Mouse (Mus musculus): ENCODE measurements around the gene Tns1. TPM values are rescaled to one million over a fixed set of nuclear protein-coding genes. Genes with fewer than 3 reads are reported as not detected.

Gene Tns1
- total and polyA plus RNA-seq, 3 experiments, result 0.40 to 3.6 (median 0.89) TPM

GRCm38 (mm10) chr1:74066576-74066975 lies 57.7 kb downstream of the Tns1 start:
- Histone ChIP-seq H3K4me2 (ENCODE audit: insufficient read depth, low read depth, poor library complexity, severe bottlenecking) (no peak overlapping the region), H3K9me3 (replicated peaks; ENCODE audit: low read length) (no peaks in the 10 kb centered on the region), H3K79me2 (replicated peaks; ENCODE audit: control insufficient read depth, extremely low read depth, insufficient read depth, poor library complexity, severe bottlenecking) (no peaks in the 10 kb centered on the region), H3K36me3 (replicated peaks in 1 of 2; ENCODE audit: control insufficient read depth in 1 of 2, insufficient read depth in 1 of 2, low read length in 1 of 2) (no peaks in the 10 kb centered on the region), H3K27me3 (replicated peaks) (peaks cover 17% of the 10 kb centered on the region), H3K4me1 (ENCODE audit: control insufficient read depth in 1 of 2, insufficient read depth in 2 of 2) (no peaks in the 10 kb centered on the region), H3K9ac (ENCODE audit: insufficient read depth, low read depth) (no peak overlapping the region), H3K4me3 (replicated peaks in 1 of 3; ENCODE audit: low read depth in 2 of 3, low read length in 2 of 3, poor library complexity in 1 of 3) (no peak overlapping the region), H3K27ac (ENCODE audit: insufficient read depth, low read depth) (no peak overlapping the region)
- dilution Hi-C loops (cut with MboI; ENCODE audit: extremely low pct_ligation_motif_present, extremely low pct_unique_long_range_greater_than_20kb, low sequenced_read_pairs) (no loop called here), in situ Hi-C loops (cut with MboI; ENCODE audit: low pct_ligation_motif_present, low pct_unique_long_range_greater_than_20kb, low sequenced_read_pairs) (no loop called here)
- DNase-seq (ENCODE audit: extremely low read depth), result no peak
- TF ChIP-seq POLR2AphosphoS2 (IDR thresholded peaks at IDR 0.05; ENCODE audit: low read depth, low read length), result no peak
- TF ChIP-seq ELF1 (IDR thresholded peaks at IDR 0.05; ENCODE audit: low read depth, low read length), result no peak
- TF ChIP-seq TBP (conservative IDR thresholded peaks at IDR 0.05; ENCODE audit: low read depth, low read length), result no peak
- no peak for TF ChIP-seq ZKSCAN1 (IDR thresholded peaks at IDR 0.05; ENCODE audit: borderline replicate concordance, low read depth, low read length)
- no peak for TF ChIP-seq MAZ (IDR thresholded peaks at IDR 0.05; ENCODE audit: low read depth, low read length)
- TF ChIP-seq BHLHE40 (IDR thresholded peaks at IDR 0.05; ENCODE audit: low read depth, low read length), result no peak
- no peak for TF ChIP-seq USF2 (conservative IDR thresholded peaks at IDR 0.05; ENCODE audit: low read depth, low read length)
- no peak for TF ChIP-seq MAFK (IDR thresholded peaks at IDR 0.05; ENCODE audit: insufficient replicate concordance, low read length)
- TF ChIP-seq SIN3A (IDR thresholded peaks at IDR 0.05; ENCODE audit: low read length), result no peak
- no peak for TF ChIP-seq ZNF384 (IDR thresholded peaks at IDR 0.05; ENCODE audit: low read depth, low read length)
- no peak for TF ChIP-seq CHD2 (IDR thresholded peaks at IDR 0.05; ENCODE audit: low read length)

GRCm38 (mm10) chr1:74066061-74066460 lies 58.2 kb downstream of the Tns1 start:
- no peaks in the 10 kb centered on the region for H3K79me2 ChIP-seq (replicated peaks; ENCODE audit: control insufficient read depth, extremely low read depth, insufficient read depth, poor library complexity, severe bottlenecking)
- DNase-seq (ENCODE audit: extremely low read depth), result no peak
- no peaks in the 10 kb centered on the region for H3K36me3 ChIP-seq (replicated peaks in 1 of 2; ENCODE audit: control insufficient read depth in 1 of 2, insufficient read depth in 1 of 2, low read length in 1 of 2)
- in situ Hi-C loops (cut with MboI; ENCODE audit: low pct_ligation_motif_present, low pct_unique_long_range_greater_than_20kb, low sequenced_read_pairs) (no loop called here), dilution Hi-C loops (cut with MboI; ENCODE audit: extremely low pct_ligation_motif_present, extremely low pct_unique_long_range_greater_than_20kb, low sequenced_read_pairs) (no loop called here)
- no peak overlapping the region for H3K27ac ChIP-seq (ENCODE audit: insufficient read depth, low read depth)
- H3K4me1 ChIP-seq (ENCODE audit: control insufficient read depth in 1 of 2, insufficient read depth in 2 of 2), result no peaks in the 10 kb centered on the region
- H3K9ac ChIP-seq (ENCODE audit: insufficient read depth, low read depth), result no peak overlapping the region
- TF ChIP-seq POLR2AphosphoS2 (IDR thresholded peaks at IDR 0.05; ENCODE audit: low read depth, low read length) (no peak), USF2 (conservative IDR thresholded peaks at IDR 0.05; ENCODE audit: low read depth, low read length) (no peak), NRF1 (IDR thresholded peaks at IDR 0.05; ENCODE audit: low read depth, low read length) (no peak), SIN3A (IDR thresholded peaks at IDR 0.05; ENCODE audit: low read length) (no peak), MAX (IDR thresholded peaks at IDR 0.05; ENCODE audit: low read length) (no peak), EP300 (IDR thresholded peaks at IDR 0.05; ENCODE audit: low read length) (no peak), MEF2A (IDR thresholded peaks at IDR 0.05; ENCODE audit: borderline replicate concordance, low read depth, low read length) (no peak), PAX5 (IDR thresholded peaks at IDR 0.05; ENCODE audit: low read length) (no peak), POLR2A (IDR thresholded peaks at IDR 0.05; ENCODE audit: low read depth, low read length) (no peak), MAZ (IDR thresholded peaks at IDR 0.05; ENCODE audit: low read depth, low read length) (no peak), ZNF384 (IDR thresholded peaks at IDR 0.05; ENCODE audit: low read depth, low read length) (no peak), KAT2A (IDR thresholded peaks at IDR 0.05; ENCODE audit: insufficient replicate concordance, low read length) (no peak), JUN (IDR thresholded peaks at IDR 0.05; ENCODE audit: insufficient read depth, low read depth, low read length) (no peak)
- no peak overlapping the region for H3K4me3 ChIP-seq (replicated peaks in 1 of 3; ENCODE audit: low read depth in 2 of 3, low read length in 2 of 3, poor library complexity in 1 of 3)
- no peak overlapping the region for H3K4me2 ChIP-seq (ENCODE audit: insufficient read depth, low read depth, poor library complexity, severe bottlenecking)
- no peaks in the 10 kb centered on the region for H3K9me3 ChIP-seq (replicated peaks; ENCODE audit: low read length)
- peaks cover 17% of the 10 kb centered on the region for H3K27me3 ChIP-seq (replicated peaks)

Data from CH12.LX (cell line).